Mouse (Mus musculus) right cerebral cortex, adult 18-20 months (tissue): ENCODE data around the gene Vmn2r6.
"Not testable (repeated sequence)": the region's sequence is repeated elsewhere in the genome, so short reads cannot be mapped to it uniquely, and the experiment has no call there.

Source experiments
- DNase-seq: peaks from one replicate; pipeline ENCODE4 v3.0.0; 2022; ENCODE audit warnings: mixed read lengths

Vmn2r6 gene

DNA sequence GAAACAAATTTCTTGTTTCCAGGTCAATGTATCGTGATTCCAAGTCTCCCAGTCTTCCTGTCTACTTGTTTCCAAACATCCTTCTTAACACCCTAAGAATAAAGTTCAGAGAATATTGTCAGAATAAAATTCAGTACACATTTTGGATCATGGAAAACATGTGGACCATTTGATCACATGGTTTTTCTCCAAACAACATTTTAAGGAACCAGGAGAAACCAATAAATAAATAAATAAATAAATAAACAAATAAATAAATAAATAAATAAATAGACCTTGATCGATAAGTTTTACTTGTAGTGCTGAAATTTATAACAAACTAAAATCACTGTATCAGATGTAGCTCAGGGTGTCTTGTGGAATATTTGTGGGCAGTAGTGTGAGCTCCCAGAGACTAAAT, at the start of gene Vmn2r6:
Vmn2r6 (minus strand) TSS at position 101 of the 400 bp plus-strand sequence.
- not testable (repeated sequence) for DNase-seq

DNA sequence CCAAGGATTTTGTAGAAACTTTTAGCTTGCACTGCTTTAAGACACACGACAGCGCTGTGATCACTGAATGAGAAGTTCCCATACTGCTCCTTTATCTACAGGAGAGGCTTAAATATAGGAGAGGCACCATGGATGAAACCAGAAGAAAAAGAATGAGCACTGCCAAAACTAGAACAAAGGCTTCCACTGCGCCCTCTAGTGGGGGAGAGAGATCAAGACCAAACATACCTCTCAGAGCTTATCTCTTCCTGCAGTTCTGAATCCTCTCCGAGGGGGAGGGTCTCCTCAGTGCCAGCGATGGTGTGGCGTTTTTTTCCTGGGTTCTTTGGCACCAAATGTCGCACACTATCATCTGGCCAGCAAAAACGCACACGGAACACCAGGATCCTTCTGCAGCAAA, 22.0 kb upstream of the Vmn2r6 start:
- DNase-seq, result no peak

- not testable (repeated sequence) for DNase-seq
These were observed 3.2 kb upstream of the Vmn2r6 start for GRCm38 (mm10) chr3:64568793-64569192.

DNA sequence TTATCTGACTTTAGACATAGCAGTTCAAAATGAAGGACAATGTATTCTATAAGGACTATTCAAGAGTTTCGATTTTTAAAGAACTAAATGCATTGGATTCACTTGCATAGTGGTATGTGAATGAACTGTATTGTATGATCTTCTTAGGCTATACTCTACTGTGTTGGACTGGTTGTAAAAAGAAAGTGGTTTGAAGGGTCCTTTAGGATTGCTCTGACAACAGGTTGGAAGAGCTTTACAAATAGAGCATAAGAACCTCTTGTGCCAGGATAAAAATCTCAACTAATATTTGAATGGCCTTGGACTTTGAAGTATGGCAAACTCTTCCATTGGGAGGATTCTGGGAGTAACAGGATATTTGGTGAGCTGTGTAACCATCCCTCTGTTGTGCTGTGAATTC, 42.0 kb downstream of the Vmn2r6 start:
- not testable (repeated sequence) for DNase-seq

DNA sequence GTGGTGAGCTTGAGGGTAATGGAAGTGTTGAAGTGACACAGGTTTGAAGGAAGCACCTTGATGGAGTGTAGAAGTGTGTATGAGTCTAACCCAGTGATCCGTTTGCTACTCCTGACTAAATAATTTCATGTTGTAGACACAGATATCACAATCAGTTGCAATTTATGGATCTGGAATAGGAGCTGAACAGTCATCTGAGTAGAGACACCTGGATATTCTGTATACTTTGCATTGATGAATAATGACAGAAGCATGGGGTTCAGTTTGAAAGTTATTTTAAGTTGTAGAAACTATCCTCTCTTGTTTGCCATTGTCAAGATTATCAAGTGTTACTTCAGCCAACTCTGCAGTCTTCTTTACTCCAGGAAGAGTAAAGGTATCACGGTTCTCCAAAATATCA, 55.9 kb downstream of the Vmn2r6 start, which contains the start of gene Vmn2r5:
Vmn2r5 (minus strand) TSS at position 101 of the 400 bp plus-strand sequence.
- DNase-seq, result not testable (repeated sequence)
